Mouse (Mus musculus) heart, embryonic 13.5 days (tissue): ENCODE results near the gene Gm7138. TPM values are rescaled to one million over a fixed set of nuclear protein-coding genes. Genes with fewer than 3 reads are reported as not detected.
"Not testable (repeated sequence)": the region's sequence is repeated elsewhere in the genome, so short reads cannot be mapped to it uniquely, and the experiment has no call there.

Experiments used
- ATAC-seq: fragments of 200-750 bp; cut with Nextera tagmentation; 2 replicates; pipeline ENCODE4 v1.8.0; 2017; ENCODE audit warnings: moderate TSS enrichment; ENCODE audit not compliant: insufficient number of reproducible peaks, low FRiP score, low TSS enrichment; ENCODE audit errors: extremely low read depth
- H3K27ac ChIP-seq: fragments of 300-500 bp; sonication (generic); replicated peaks from 2 replicates; pipeline ENCODE4 v1.5.1; 2015; ENCODE audit warnings: moderate library complexity, mild to moderate bottlenecking, inconsistent platforms
- H3K27me3 ChIP-seq: fragments of 300-500 bp; sonication (generic); replicated peaks from 2 replicates; pipeline ENCODE4 v1.6.1; 2015; ENCODE audit warnings: mild to moderate bottlenecking, inconsistent platforms
- H3K36me3 ChIP-seq: fragments of 300-500 bp; sonication (generic); 2 replicates; pipeline ENCODE4 v1.6.1; 2015; ENCODE audit warnings: mild to moderate bottlenecking, inconsistent platforms
- H3K4me1 ChIP-seq: fragments of 300-500 bp; sonication (generic); 2 replicates; pipeline ENCODE4 v1.6.1; 2015; ENCODE audit warnings: inconsistent platforms
- H3K4me2 ChIP-seq: fragments of 300-500 bp; sonication (generic); 2 replicates; pipeline ENCODE4 v1.6.1; 2015; ENCODE audit warnings: inconsistent platforms, mild to moderate bottlenecking, moderate library complexity
- H3K4me3 ChIP-seq: fragments of 300-500 bp; sonication (generic); 2 replicates; pipeline ENCODE4 v1.5.1; 2015; ENCODE audit warnings: moderate library complexity, mild to moderate bottlenecking, inconsistent platforms
- H3K9ac ChIP-seq: fragments of 300-500 bp; sonication (generic); 2 replicates; pipeline ENCODE4 v1.6.1; 2015; ENCODE audit warnings: inconsistent platforms, mild to moderate bottlenecking, moderate library complexity
- H3K9me3 ChIP-seq: fragments of 300-500 bp; sonication (generic); 2 replicates; pipeline ENCODE4 v1.6.1; 2016; ENCODE audit warnings: inconsistent platforms
- WGBS: fragments of 180-500 bp; shearing (Covaris S2); methylation state at CpG from one replicate; pipeline ENCODE4 v1.1.7; 2015; ENCODE audit warnings: mixed read lengths; 5-methylcytosine and 5-hydroxymethylcytosine counted together
- polyA plus RNA-seq: library from polyadenylated mRNA; unstranded; fragments of >200 nt; fragmentation: Nextera tagmentation; extraction: Ambion mirVana; gene quantifications from 2 replicates; pipeline ENCODE4 v1.2.1, GENCODE M21; 2015

Gm7138 gene
- polyA plus RNA-seq, 1 experiment from 2014 or later, result not detected

DNA sequence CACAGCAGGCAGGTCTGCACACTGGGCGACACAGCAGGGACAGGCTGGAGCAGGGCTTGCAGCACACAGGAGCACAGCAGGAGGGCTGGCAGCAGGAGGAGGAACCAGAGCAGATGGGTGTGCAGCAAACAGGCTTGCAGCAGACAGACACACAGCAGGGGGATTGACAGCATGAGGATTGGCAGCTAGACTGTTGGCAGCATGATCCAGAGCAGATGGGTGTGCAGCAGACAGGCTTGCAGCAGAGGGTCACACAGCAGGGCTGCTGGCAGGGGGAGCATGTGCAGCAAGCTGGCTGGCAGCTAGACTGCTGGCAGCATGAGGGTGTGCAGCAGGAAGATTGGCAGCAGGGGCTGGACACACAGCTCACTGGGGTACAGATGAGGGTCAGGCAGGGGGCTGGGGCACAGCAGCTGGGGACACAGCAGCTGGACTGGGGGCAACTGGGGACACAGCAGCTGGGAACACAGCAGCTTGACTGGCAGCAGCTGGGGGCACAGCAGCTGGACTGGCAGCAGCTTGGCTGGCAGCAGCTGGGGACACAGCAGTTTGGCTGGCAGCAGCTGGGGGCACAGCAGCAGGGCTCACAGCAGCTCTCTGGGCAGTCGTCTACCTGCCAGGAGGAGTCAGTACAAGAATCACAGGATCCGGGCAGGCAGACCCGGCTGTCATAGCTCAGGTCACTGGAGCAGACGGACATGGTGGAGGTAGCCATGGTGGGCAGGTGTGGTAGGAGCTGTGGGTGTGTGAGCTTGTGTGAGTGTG lies 34.6 kb downstream of the Gm7138 start, which contains the start of gene Gm18596:
Gm18596 (minus strand) TSS at position 715 of the 765 bp plus-strand sequence.
- H3K4me1 ChIP-seq, H3K27ac ChIP-seq, H3K4me3 ChIP-seq, H3K27me3 ChIP-seq, H3K36me3 ChIP-seq, ATAC-seq, H3K9ac ChIP-seq, H3K4me2 ChIP-seq, H3K9me3 ChIP-seq: not testable (repeated sequence)
- WGBS, result 49% methylated on average over 5 of the region's 5 CpGs

DNA sequence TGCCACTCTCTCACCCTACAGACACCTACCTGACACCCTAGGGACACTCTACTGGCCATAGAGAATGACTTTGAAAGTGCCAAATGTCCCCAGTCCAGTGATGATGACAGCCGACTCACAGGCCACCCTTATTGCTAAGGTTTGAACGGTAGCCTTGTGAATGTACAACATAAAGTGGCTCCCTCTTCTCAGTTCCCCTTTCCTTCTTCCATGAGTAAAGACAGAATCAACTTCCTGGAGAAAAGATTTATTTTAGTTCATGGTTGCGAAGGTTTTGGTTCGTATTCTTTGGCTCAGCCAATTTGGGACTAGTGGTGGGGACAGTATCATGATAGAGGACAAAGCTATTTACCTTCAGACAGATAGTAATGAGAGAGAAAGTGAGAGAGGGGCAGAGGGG lies 37.8 kb downstream of the Gm7138 start:
- Histone ChIP-seq H3K9me3 (peaks cover 11% of the 10 kb centered on the region), H3K4me2 (no peak overlapping the region), H3K4me3 (no peak overlapping the region), H3K36me3 (no peaks in the 10 kb centered on the region), H3K9ac (no peak overlapping the region), H3K27me3 (no peaks in the 10 kb centered on the region), H3K27ac (no peak overlapping the region), H3K4me1 (no peaks in the 10 kb centered on the region)
- no peak for ATAC-seq
- WGBS, result 77% methylated on average over 4 of the region's 4 CpGs

DNA sequence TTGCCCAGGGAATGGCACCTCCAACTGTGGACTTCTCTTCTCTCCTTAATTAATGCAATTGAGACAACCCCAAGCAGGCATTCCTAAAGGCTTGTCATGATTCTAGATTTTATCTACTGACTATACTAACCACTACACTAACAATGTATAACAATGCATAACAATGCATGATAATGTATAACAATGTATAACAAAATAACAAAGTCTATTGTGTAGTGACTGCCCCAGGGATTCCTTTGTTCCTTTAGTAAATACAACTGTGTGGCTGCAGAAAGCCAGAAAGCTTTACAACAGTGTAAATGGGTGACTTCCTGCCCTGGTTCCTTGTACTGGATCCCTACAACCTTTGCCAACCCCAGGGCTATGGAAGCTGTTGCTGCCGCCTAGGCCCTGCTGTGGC lies 40.8 kb downstream of the Gm7138 start:
- WGBS, result 86% methylated on average over 1 of the region's 1 CpGs
- Histone ChIP-seq H3K9ac (no peak overlapping the region), H3K9me3 (peaks cover 13% of the 10 kb centered on the region), H3K27ac (no peak overlapping the region), H3K4me1 (no peaks in the 10 kb centered on the region), H3K27me3 (no peaks in the 10 kb centered on the region), H3K4me3 (no peak overlapping the region), H3K4me2 (no peak overlapping the region), H3K36me3 (no peaks in the 10 kb centered on the region)
- ATAC-seq, result no peak

DNA sequence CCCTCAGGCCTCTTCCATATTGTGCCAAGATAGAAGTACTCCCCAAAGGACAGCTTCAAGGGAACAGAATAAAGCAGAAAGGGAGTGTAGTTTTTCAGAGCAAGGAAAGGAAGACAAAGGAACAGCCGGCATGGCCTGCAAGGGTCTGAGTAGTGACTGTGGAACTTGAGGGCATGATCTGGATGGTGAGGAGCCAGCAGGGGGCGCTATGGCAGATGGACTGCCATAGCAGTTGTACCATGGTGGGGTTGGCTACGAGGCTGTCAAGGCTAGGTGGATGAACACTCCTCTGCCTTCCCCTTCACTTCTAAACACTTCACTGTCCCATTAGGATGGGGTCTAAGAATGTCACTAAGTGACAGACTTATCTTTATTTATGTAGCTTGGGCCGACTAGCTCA lies 47.5 kb downstream of the Gm7138 start:
- 45% methylated on average over 4 of the region's 4 CpGs for WGBS
- Histone ChIP-seq H3K4me3 (no peak overlapping the region), H3K36me3 (no peaks in the 10 kb centered on the region), H3K4me1 (no peaks in the 10 kb centered on the region), H3K9me3 (peaks cover 4% of the 10 kb centered on the region), H3K27ac (no peak overlapping the region), H3K4me2 (no peak overlapping the region), H3K9ac (no peak overlapping the region), H3K27me3 (no peaks in the 10 kb centered on the region)
- no peak for ATAC-seq

DNA sequence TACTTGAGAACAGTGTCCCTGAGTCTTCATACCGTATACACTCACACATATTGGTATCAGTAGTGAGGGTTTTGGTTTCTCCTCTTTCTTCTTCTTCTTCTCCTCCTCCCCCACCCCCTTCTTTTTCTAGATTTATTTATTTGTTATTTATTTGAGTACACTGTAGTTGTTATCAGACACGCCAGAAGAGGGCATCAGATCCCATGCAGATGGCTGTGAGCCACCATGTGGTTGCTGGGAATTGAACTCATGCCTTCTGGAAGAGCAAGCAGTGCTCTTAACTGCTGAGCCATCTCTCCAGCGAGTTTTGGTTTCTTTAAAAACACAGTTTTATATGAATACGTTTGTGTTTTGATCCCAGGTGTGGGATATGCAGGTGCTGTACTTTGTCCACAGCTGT lies 48.5 kb downstream of the Gm7138 start:
- no peak overlapping the region for H3K27ac ChIP-seq
- H3K36me3 ChIP-seq, result no peaks in the 10 kb centered on the region
- H3K4me1 ChIP-seq, result no peaks in the 10 kb centered on the region
- no peaks in the 10 kb centered on the region for H3K27me3 ChIP-seq
- no peak for ATAC-seq
- H3K9me3 ChIP-seq, result no peaks in the 10 kb centered on the region
- 53% methylated on average over 4 of the region's 4 CpGs for WGBS
- no peak overlapping the region for H3K4me3 ChIP-seq
- H3K4me2 ChIP-seq, result no peak overlapping the region
- no peak overlapping the region for H3K9ac ChIP-seq

Other genes starting within 250 kb of the Gm7138 start
- 1.5 and 1.6 TPM in 2 replicates for gene Itgb2, start 246.7 kb downstream of the Gm7138 start, polyA plus RNA-seq
- gene Pttg1ip, start 195.2 kb downstream of the Gm7138 start, polyA plus RNA-seq, result 103 and 110 TPM in 2 replicates
- gene Sumo3, start 170.8 kb downstream of the Gm7138 start, polyA plus RNA-seq, result 171 and 186 TPM in 2 replicates
- gene Gm49325, start 170.7 kb downstream of the Gm7138 start, polyA plus RNA-seq, result 2.8 TPM in 1 of 2 replicates, not detected in the other
- gene Ube2g2, start 154.7 kb downstream of the Gm7138 start, polyA plus RNA-seq, result 78.6 and 81.9 TPM in 2 replicates
- 0.07 TPM in 1 of 2 replicates, not detected in the other for gene Tspear, start 90.4 kb downstream of the Gm7138 start, polyA plus RNA-seq
- gene Gm19402, start 86.2 kb downstream of the Gm7138 start, polyA plus RNA-seq, result not detected in 2 replicates
- gene Gm9508, start 79.7 kb downstream of the Gm7138 start, polyA plus RNA-seq, result not detected in 2 replicates
- not detected in 2 replicates for gene Gm10272, start 70.3 kb downstream of the Gm7138 start, polyA plus RNA-seq
- gene Gm10024, start 65.5 kb downstream of the Gm7138 start, polyA plus RNA-seq, result not detected in 2 replicates
- not detected in 2 replicates for gene Gm10142, start 61.1 kb downstream of the Gm7138 start, polyA plus RNA-seq
- not detected in 2 replicates for gene Krtap12-1, start 56.3 kb downstream of the Gm7138 start, polyA plus RNA-seq
- not detected in 2 replicates for gene Gm10100, start 50.5 kb downstream of the Gm7138 start, polyA plus RNA-seq
- gene Gm18596, start 34.3 kb downstream of the Gm7138 start, polyA plus RNA-seq, result not detected in 2 replicates
- not detected in 2 replicates for gene Gm9736, start 25.6 kb downstream of the Gm7138 start, polyA plus RNA-seq
- not detected in 2 replicates for gene Gm3233, start 17.3 kb downstream of the Gm7138 start, polyA plus RNA-seq
- not detected in 2 replicates for gene Gm3238, start 5.6 kb downstream of the Gm7138 start, polyA plus RNA-seq
- gene Gm3250, start 5.6 kb upstream of the Gm7138 start, polyA plus RNA-seq, result not detected in 2 replicates
- not detected in 2 replicates for gene Gm7137, start 11.3 kb upstream of the Gm7138 start, polyA plus RNA-seq
- gene Gm9639, start 18.1 kb upstream of the Gm7138 start, polyA plus RNA-seq, result not detected in 2 replicates
- gene Gm19668, start 22.2 kb upstream of the Gm7138 start, polyA plus RNA-seq, result not detected in 2 replicates
- gene Gm9507, start 34.9 kb upstream of the Gm7138 start, polyA plus RNA-seq, result not detected in 2 replicates
- gene Gm2696, start 37.7 kb upstream of the Gm7138 start, polyA plus RNA-seq, result not detected in 2 replicates
- gene Krtap10-4, start 50.2 kb upstream of the Gm7138 start, polyA plus RNA-seq, result not detected in 2 replicates
- gene Krtap10-10, start 59.0 kb upstream of the Gm7138 start, polyA plus RNA-seq, result not detected in 2 replicates
- not detected in 2 replicates for gene Gm36176, start 69.9 kb upstream of the Gm7138 start, polyA plus RNA-seq
- not detected in 2 replicates for gene Gm10318, start 75.9 kb upstream of the Gm7138 start, polyA plus RNA-seq
- gene Gm3285, start 85.0 kb upstream of the Gm7138 start, polyA plus RNA-seq, result not detected in 2 replicates
- gene Lrrc3, start 125.6 kb upstream of the Gm7138 start, polyA plus RNA-seq, result 1.8 and 2.0 TPM in 2 replicates
- 0.19 and 0.23 TPM in 2 replicates for gene Trpm2, start 193.6 kb upstream of the Gm7138 start, polyA plus RNA-seq
- gene 1810043G02Rik, start 201.6 kb upstream of the Gm7138 start, polyA plus RNA-seq, result 16.3 and 18.0 TPM in 2 replicates
- gene Pfkl, start 233.1 kb upstream of the Gm7138 start, polyA plus RNA-seq, result 190 and 214 TPM in 2 replicates